Mouse (Mus musculus): Measurements from ENCODE around the gene Hsd17b3. TPM values are rescaled to one million over a fixed set of nuclear protein-coding genes. Genes with fewer than 3 reads are reported as not detected.

Hsd17b3 gene
- polyA plus RNA-seq, 1 experiment from 2014 or later = 0.17 TPM

GRCm38 (mm10) chr13:64033921-64034320 lies 55.1 kb downstream of the Hsd17b3 start:
- DNase-seq (ENCODE audit: extremely low spot score, low spot score) = no peak
- WGBS = 86% methylated on average over 6 of the region's 6 CpGs
- peaks cover 14% of the 10 kb centered on the region for H3K4me1 ChIP-seq
- H3K9me3 ChIP-seq = no peaks in the 10 kb centered on the region
- no peak overlapping the region for H3K4me3 ChIP-seq
- H3K27ac ChIP-seq = no peak overlapping the region
- H3K36me3 ChIP-seq (replicated peaks) = no peaks in the 10 kb centered on the region
- H3K27me3 ChIP-seq (ENCODE audit: poor library complexity, severe bottlenecking) = peaks cover 39% of the 10 kb centered on the region

- 85% methylated on average over 4 of the region's 4 CpGs for WGBS
- no peak for DNase-seq (ENCODE audit: extremely low spot score, low spot score)
Observed at GRCm38 (mm10) chr13:64033181-64033580, 55.8 kb downstream of the Hsd17b3 start.

GRCm38 (mm10) chr13:64031254-64031653 lies 57.8 kb downstream of the Hsd17b3 start:
- Histone ChIP-seq H3K27me3 (ENCODE audit: poor library complexity, severe bottlenecking) (peaks cover 22% of the 10 kb centered on the region), H3K4me1 (peaks cover 11% of the 10 kb centered on the region), H3K36me3 (replicated peaks) (no peaks in the 10 kb centered on the region), H3K9me3 (no peaks in the 10 kb centered on the region), H3K27ac (no peak overlapping the region), H3K4me3 (no peak overlapping the region)
- WGBS = 75% methylated on average over 4 of the region's 4 CpGs
- DNase-seq (ENCODE audit: extremely low spot score, low spot score) = no peak

More at GRCm38 (mm10) chr13:64033181-64033580, 55.8 kb downstream of the Hsd17b3 start:
- Histone ChIP-seq H3K4me1 (peaks cover 14% of the 10 kb centered on the region), H3K4me3 (no peak overlapping the region), H3K27ac (no peak overlapping the region), H3K9me3 (no peaks in the 10 kb centered on the region), H3K27me3 (ENCODE audit: poor library complexity, severe bottlenecking) (peaks cover 35% of the 10 kb centered on the region), H3K36me3 (replicated peaks) (no peaks in the 10 kb centered on the region)

DNA sequence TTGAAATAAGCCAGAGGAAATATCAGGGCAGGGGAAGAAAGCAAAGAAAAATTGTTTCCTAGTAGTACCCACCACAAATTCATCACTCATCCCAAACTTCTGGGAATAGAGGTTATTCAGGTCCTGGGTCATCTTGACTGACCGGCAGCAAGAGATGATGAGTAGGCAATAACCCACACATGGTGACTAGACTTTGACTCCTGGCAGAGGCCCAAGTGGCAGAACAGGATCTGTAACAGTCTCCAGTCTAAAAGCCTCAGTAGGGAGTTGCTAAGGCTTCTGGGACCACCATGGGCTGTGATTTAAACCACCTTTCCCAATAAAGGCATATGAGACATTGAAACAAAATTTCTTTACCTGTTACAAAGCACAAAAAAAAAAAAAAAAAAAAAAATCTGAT lies 58.2 kb downstream of the Hsd17b3 start:
- WGBS = 81% methylated on average over 1 of the region's 1 CpGs
- H3K27me3 ChIP-seq (ENCODE audit: poor library complexity, severe bottlenecking) = peaks cover 22% of the 10 kb centered on the region

GRCm38 (mm10) chr13:64024803-64025202 lies 64.2 kb downstream of the Hsd17b3 start:
- no peak for DNase-seq (ENCODE audit: extremely low spot score, low spot score)
- H3K4me3 ChIP-seq = no peak overlapping the region
- H3K27me3 ChIP-seq (ENCODE audit: poor library complexity, severe bottlenecking) = 0 out of 2 replicates have a peak, but pooled peaks cover 6% of the 10 kb centered on the region
- 87% methylated on average over 4 of the region's 4 CpGs for WGBS
- H3K27ac ChIP-seq = no peak overlapping the region
- H3K9me3 ChIP-seq = no peaks in the 10 kb centered on the region
- H3K36me3 ChIP-seq (replicated peaks) = no peaks in the 10 kb centered on the region
- peaks cover 17% of the 10 kb centered on the region for H3K4me1 ChIP-seq

More for the DNA sequence above, 58.2 kb downstream of the Hsd17b3 start:
- Histone ChIP-seq H3K27ac (no peak overlapping the region), H3K9me3 (no peaks in the 10 kb centered on the region), H3K4me3 (no peak overlapping the region), H3K36me3 (replicated peaks) (no peaks in the 10 kb centered on the region), H3K4me1 (peaks cover 11% of the 10 kb centered on the region)
- DNase-seq (ENCODE audit: extremely low spot score, low spot score) = no peak

GRCm38 (mm10) chr13:64022786-64023468 lies 66.1 kb downstream of the Hsd17b3 start:
- no peak for DNase-seq (ENCODE audit: extremely low spot score, low spot score)
- peaks cover 17% of the 10 kb centered on the region for H3K4me1 ChIP-seq
- H3K27me3 ChIP-seq (ENCODE audit: poor library complexity, severe bottlenecking) = 0 out of 2 replicates have a peak, but pooled peaks cover 6% of the 10 kb centered on the region
- no peaks in the 10 kb centered on the region for H3K9me3 ChIP-seq
- no peaks in the 10 kb centered on the region for H3K36me3 ChIP-seq (replicated peaks)
- WGBS = 90% methylated on average over 15 of the region's 15 CpGs
- no peak overlapping the region for H3K27ac ChIP-seq
- H3K4me3 ChIP-seq = no peak overlapping the region

GRCm38 (mm10) chr13:64020902-64021311 lies 68.1 kb downstream of the Hsd17b3 start:
- Histone ChIP-seq H3K9me3 (no peaks in the 10 kb centered on the region), H3K36me3 (replicated peaks) (no peaks in the 10 kb centered on the region), H3K4me1 (peaks cover 17% of the 10 kb centered on the region), H3K27me3 (ENCODE audit: poor library complexity, severe bottlenecking) (0 out of 2 replicates have a peak, but pooled peaks cover 6% of the 10 kb centered on the region), H3K4me3 (no peak overlapping the region), H3K27ac (peak overlapping the region; percentile 48; the same call in 1 of the 2 replicates)
- WGBS = 49% methylated on average over 7 of the region's 7 CpGs
- DNase-seq (ENCODE audit: extremely low spot score, low spot score) = peak; percentile 21

DNA sequence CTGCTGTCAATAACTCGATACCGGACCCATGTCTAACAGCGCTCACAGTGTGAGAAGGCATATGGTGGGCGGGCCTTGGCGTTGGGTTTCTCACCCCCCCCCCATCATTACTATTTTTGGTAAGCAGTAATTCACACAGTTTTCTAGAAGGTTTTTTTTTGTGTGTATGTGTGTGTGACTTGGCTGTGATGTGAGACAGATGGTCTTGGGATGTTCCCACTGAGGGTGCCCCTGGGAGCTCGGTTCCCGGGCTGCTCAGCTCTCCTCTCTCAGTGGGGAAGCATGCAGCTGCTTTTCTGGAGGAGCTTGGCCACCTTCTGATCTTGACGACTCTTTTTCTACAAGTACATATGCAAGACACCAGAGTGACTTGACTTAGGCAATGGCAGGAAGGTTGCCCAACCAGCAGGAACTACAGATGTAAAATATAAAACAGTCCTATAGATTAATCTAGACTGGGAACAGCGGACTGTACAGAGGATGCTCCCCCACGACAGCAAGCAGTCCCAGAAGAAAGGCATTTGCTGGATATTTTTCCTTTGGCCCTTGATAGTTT lies 70.4 kb downstream of the Hsd17b3 start:
- Histone ChIP-seq H3K4me1 (peaks cover 17% of the 10 kb centered on the region), H3K9me3 (no peaks in the 10 kb centered on the region), H3K4me3 (no peak overlapping the region), H3K36me3 (replicated peaks) (no peaks in the 10 kb centered on the region), H3K27me3 (ENCODE audit: poor library complexity, severe bottlenecking) (0 out of 2 replicates have a peak, but pooled peaks cover 6% of the 10 kb centered on the region), H3K27ac (no peak overlapping the region)
- no peak for DNase-seq (ENCODE audit: extremely low spot score, low spot score)
- 86% methylated on average over 10 of the region's 10 CpGs for WGBS

- 76% methylated on average over 4 of the region's 4 CpGs for WGBS
Observed at GRCm38 (mm10) chr13:64016048-64016447, 73.0 kb downstream of the Hsd17b3 start.

DNA sequence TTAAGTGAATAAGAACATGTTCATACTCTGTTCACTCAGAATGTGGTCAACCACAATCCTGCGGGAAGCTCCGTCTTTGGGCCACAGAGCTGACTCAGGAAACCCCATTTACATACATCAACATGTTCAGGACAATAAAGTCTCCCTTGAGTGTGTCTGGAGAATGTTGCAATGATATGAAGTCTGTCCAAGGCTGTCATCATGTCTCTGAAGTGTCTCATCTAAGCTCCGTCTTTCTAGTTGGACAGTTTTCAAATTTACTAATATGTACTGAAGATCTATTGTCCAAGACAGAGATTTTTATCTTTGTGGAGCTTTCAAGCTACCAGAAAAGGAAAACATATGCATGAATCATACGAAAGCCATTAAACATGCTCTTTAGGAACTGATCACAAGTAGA lies 77.9 kb downstream of the Hsd17b3 start:
- H3K36me3 ChIP-seq (replicated peaks) = no peaks in the 10 kb centered on the region
- H3K27me3 ChIP-seq (ENCODE audit: poor library complexity, severe bottlenecking) = no peaks in the 10 kb centered on the region
- no peak for DNase-seq (ENCODE audit: extremely low spot score, low spot score)
- 92% methylated on average over 4 of the region's 4 CpGs for WGBS
- H3K27ac ChIP-seq = no peak overlapping the region
- no peak overlapping the region for H3K4me3 ChIP-seq
- H3K9me3 ChIP-seq = no peaks in the 10 kb centered on the region
- H3K4me1 ChIP-seq = no peaks in the 10 kb centered on the region

More at GRCm38 (mm10) chr13:64016048-64016447, 73.0 kb downstream of the Hsd17b3 start:
- no peaks in the 10 kb centered on the region for H3K27me3 ChIP-seq (ENCODE audit: poor library complexity, severe bottlenecking)
- H3K4me1 ChIP-seq = peaks cover 8% of the 10 kb centered on the region
- DNase-seq (ENCODE audit: extremely low spot score, low spot score) = no peak
- no peaks in the 10 kb centered on the region for H3K9me3 ChIP-seq
- H3K27ac ChIP-seq = no peak overlapping the region
- H3K36me3 ChIP-seq (replicated peaks) = no peaks in the 10 kb centered on the region
- no peak overlapping the region for H3K4me3 ChIP-seq

Other genes starting within 250 kb of the Hsd17b3 start
- gene Slc35d2, start 40.1 kb upstream of the Hsd17b3 start, polyA plus RNA-seq (2016; fragmentation: Nextera tagmentation; extraction: Ambion mirVana) = 1.5 and 2.8 TPM in 2 replicates
- 17.6 and 18.8 TPM in 2 replicates for gene Zfp367, start 64.0 kb upstream of the Hsd17b3 start, polyA plus RNA-seq (2016; fragmentation: Nextera tagmentation; extraction: Ambion mirVana)
- 13.7 and 16.3 TPM in 2 replicates for gene Habp4, start 72.6 kb upstream of the Hsd17b3 start, polyA plus RNA-seq (2016; fragmentation: Nextera tagmentation; extraction: Ambion mirVana)
- gene Cdc14b, start 186.1 kb upstream of the Hsd17b3 start, polyA plus RNA-seq (2016; fragmentation: Nextera tagmentation; extraction: Ambion mirVana) = 18.8 TPM in 2 replicates
- 26.3 and 27.2 TPM in 2 replicates for gene Aaed1, start 223.5 kb upstream of the Hsd17b3 start, polyA plus RNA-seq (2016; fragmentation: Nextera tagmentation; extraction: Ambion mirVana)

All from forebrain, embryonic 10.5 days (tissue).